Mouse (Mus musculus) ES-E14 (cell line): ENCODE measurements around the gene Slc35b3.

Source experiments
- CHD2 ChIP-seq: IDR thresholded peaks from 2 replicates; pipeline ENCODE4 v1.6.1; 2014; ENCODE audit warnings: mild to moderate bottlenecking, low read depth, low read length, inconsistent platforms
- HCFC1 ChIP-seq: IDR thresholded peaks from 2 replicates; pipeline ENCODE4 v1.6.1; 2012; ENCODE audit warnings: low read length, inconsistent platforms, borderline replicate concordance; ENCODE audit not compliant: insufficient read depth
- MAFK ChIP-seq: IDR thresholded peaks from 2 replicates; pipeline ENCODE4 v1.6.1; 2014; ENCODE audit warnings: mild to moderate bottlenecking, low read depth, low read length, inconsistent platforms; ENCODE audit not compliant: insufficient read depth
- ZC3H11A ChIP-seq: IDR thresholded peaks from 2 replicates; pipeline ENCODE4 v1.6.1; 2012; ENCODE audit warnings: low read depth, mild to moderate bottlenecking, inconsistent platforms, low read length, borderline replicate concordance

DNA sequence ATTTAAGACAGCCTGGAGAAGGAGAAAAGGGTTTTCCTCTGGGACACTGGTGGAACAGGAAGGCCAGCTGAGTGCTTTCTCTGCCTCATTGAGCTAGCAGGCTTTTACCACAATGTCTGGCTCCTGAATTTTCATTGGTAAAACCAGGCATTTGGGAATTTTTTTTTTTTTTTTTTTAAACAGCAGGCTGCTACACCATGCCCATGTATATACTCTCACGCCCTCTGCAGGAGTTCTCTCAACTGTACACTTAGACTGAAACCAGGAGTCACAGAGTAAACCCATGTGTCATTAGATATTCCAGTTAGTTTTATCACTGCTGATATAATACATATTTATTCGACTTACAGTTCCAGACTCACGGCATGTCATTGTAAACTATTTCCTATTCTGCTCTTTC is 20.2 kb upstream of the Slc35b3 start:
- TF ChIP-seq CHD2 (no peak), ZC3H11A (no peak), HCFC1 (no peak), MAFK (no peak)
